Mouse (Mus musculus): ENCODE results near the gene Ccdc18.
"Not testable (repeated sequence)": the region's sequence is repeated elsewhere in the genome, so short reads cannot be mapped to it uniquely, and the experiment has no call there.

DNA sequence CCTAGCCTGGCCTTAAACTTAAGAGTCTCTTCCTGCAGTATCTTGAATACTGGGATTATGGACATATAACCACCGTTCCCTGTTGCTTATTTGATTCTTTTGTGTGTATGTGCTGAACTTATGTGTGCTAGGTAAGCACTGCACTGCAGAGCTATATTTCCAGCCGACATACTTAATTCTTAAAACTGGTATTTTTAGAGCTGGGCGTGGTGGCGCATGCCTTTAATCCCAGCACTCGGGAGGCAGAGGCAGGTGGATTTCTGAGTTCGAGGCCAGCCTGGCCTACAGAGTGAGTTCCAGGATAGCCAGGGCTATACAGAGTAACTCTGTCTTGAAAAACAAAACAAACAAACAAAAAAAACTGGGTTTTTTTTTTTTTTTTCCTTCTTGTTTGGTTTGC, 138.7 kb downstream of the Ccdc18 start:
- TF ChIP-seq CTCF (IDR thresholded peaks at IDR 0.05; ENCODE audit: borderline replicate concordance, insufficient read depth, low read length); POLR2A (IDR thresholded peaks at IDR 0.05; ENCODE audit: low read depth, low read length): not testable (repeated sequence)
